Mouse (Mus musculus): Measurements from ENCODE around the gene Nop16.

Nop16 gene

DNA sequence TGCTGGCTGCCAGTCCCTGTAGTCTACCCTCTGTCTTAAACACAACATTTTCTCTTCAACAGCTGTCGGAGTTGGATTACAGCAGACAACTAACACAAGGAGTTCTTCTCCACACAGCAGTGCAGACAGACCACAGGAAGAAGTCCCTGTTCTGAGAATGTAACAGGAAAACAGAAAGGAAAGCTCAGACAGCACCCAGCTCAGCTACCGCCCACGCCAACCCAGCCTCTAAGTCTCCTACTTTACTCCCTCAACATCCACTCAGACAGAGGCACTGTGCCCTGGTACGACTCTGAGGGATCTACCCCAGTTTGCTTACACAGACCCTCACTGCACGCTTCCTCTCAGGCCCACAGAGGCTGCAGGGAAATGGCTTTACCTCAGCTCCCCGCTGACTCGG is 29.3 kb downstream of the Nop16 start:
- no peak for DNase-seq (ENCODE audit: low read depth, low spot score)

DNA sequence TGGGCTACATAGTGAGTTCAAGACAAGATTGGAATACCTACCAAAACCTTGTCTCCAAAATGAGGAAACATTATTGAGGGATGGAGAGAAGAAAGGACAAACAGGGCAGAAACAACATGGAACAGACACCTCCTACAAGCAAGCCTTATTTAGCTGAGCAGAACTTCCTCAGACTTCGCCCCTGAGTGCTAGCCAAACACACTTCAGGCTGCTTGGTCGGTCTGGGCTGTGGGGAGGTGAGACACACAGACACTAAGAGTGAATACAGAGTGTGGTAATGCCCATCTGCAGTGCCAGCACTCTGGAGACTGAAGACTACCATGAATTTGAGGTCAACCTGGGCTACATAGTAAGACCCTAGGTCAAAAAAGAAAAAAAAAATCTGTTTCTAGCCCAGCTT is 30.2 kb downstream of the Nop16 start:
- no peak for DNase-seq (ENCODE audit: low read depth, low spot score)

DNA sequence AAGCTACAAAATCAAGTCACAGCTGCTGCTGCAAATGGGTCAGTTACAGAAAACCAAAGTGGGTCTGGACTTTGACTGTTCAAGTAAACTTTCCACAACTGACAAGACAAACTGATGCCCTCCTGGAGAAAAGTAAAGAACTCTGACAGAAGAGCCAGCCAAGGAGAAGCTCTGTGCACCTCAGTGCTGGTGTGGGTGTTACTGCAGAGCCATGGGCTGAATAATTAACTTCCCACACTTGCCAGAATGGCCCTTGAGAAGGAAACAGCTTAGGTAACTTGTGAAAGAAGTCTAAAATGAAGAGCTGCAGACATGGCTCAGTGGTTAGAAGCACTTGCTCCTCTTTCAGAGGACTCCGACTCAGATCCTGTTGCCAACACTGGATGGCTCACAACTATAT is 32.2 kb downstream of the Nop16 start:
- DNase-seq (ENCODE audit: low read depth, low spot score): no peak

DNA sequence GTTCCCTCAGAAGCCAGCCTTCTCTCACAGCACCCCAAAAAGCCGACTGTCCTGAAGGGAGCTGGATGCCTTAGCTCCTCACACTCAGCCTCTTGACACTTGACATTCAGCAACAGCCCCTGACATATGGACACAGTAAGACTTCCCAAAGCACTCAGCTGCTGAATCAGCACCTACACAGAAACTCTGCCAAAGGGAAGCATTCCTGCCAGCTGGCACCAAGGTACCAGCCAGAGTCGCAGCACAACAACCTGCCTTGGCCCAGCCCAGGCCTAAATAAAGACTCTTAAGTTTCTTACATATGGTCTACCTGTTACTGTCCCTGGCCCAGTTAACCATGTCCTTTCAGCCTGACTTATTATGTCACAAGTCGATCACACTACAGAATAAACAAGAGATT is 33.1 kb downstream of the Nop16 start:
- no peak for DNase-seq (ENCODE audit: low read depth, low spot score)

DNA sequence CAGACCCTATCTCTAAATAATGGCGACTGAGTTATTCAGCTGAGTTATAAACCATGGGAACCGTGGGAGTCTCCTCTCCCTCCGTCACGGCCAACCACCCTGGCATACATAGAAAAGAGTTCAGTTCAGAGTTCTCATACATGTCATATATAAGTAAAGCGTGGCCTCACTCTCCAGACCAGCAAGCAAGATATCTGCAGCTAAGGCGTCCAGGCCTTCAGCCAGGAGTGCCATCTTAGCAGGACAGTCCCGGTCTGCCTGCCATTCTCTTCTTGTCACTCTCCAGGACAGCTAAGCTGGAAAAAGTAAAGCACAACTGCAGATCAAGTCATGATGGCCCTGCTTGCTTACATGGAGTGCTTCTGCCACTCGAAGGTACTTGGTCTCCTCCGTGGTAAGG is 33.7 kb downstream of the Nop16 start:
- DNase-seq (ENCODE audit: low read depth, low spot score): no peak

DNA sequence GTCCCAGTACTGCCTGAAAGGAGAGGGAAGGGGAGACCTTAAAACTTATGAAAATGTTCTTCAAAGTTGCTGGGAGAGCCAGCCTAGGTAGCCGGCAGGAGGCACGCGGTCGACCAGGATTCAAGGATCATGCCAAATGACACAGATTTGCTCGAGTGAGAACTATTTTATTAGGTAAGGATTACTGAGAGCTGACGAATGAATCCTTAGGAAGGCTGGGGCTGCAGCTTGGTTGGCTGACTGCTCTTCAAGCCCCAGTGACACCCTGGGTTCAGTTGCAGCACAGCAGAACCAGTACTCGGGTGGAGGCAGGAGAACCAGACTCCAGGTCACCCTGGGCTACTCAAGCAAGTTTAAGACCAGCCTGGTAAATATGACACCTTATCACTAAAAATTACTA is 41.9 kb downstream of the Nop16 start:
- no peak for DNase-seq (ENCODE audit: low read depth, low spot score)
